Mouse (Mus musculus) hindbrain, postnatal 0 days (tissue): ENCODE data around the gene Myh3. TPM values are rescaled to one million over a fixed set of nuclear protein-coding genes. Genes with fewer than 3 reads are reported as not detected.

Source experiments
- ATAC-seq: fragments of 200-750 bp; cut with Nextera tagmentation; 2 replicates; pipeline ENCODE4 v1.8.0; 2017; ENCODE audit warnings: mild to moderate bottlenecking, moderate TSS enrichment, moderate library complexity
- DNase-seq: peaks from one replicate; pipeline ENCODE4 v3.0.0-alpha.2; 2015; ENCODE audit warnings: low spot score
- H3K27ac ChIP-seq: fragments of 300-500 bp; sonication (generic); 2 replicates; pipeline ENCODE4 v1.5.1; 2014; ENCODE audit warnings: mild to moderate bottlenecking
- H3K27me3 ChIP-seq: fragments of 300-500 bp; sonication (generic); 2 replicates; pipeline ENCODE4 v1.6.1; 2014; ENCODE audit warnings: low read length, mixed read lengths; ENCODE audit not compliant: insufficient read depth
- H3K36me3 ChIP-seq: fragments of 300-500 bp; sonication (generic); 2 replicates; pipeline ENCODE4 v1.6.1; 2014; ENCODE audit warnings: low read length, mixed read lengths; ENCODE audit not compliant: insufficient read depth
- H3K4me1 ChIP-seq: fragments of 300-500 bp; sonication (generic); 2 replicates; pipeline ENCODE4 v1.6.1; 2014; ENCODE audit warnings: antibody characterized with exemption, low read length, mixed read lengths; ENCODE audit not compliant: insufficient read depth
- H3K4me2 ChIP-seq: fragments of 300-500 bp; sonication (generic); 2 replicates; pipeline ENCODE4 v1.6.1; 2014; ENCODE audit warnings: low read depth, mild to moderate bottlenecking, low read length, moderate library complexity, mixed read lengths
- H3K4me3 ChIP-seq: fragments of 300-500 bp; sonication (generic); 2 replicates; pipeline ENCODE4 v1.5.1; 2014; ENCODE audit warnings: low read length
- H3K9ac ChIP-seq: fragments of 300-500 bp; sonication (generic); replicated peaks from 2 replicates; pipeline ENCODE4 v1.6.1; 2014; ENCODE audit warnings: mild to moderate bottlenecking, low read length, moderate library complexity, mixed read lengths
- H3K9me3 ChIP-seq: fragments of 300-500 bp; sonication (generic); 2 replicates; pipeline ENCODE4 v1.6.1; 2016; ENCODE audit warnings: low read length, mixed read lengths
- CTCF ChIP-seq: IDR thresholded peaks from 2 replicates; pipeline ENCODE4 v1.5.1; 2016; ENCODE audit warnings: antibody characterized with exemption, control low read depth, low read depth
- WGBS: fragments of 180-500 bp; shearing (Covaris S2); extraction: QIAGEN DNeasy Blood & Tissue Kit; methylation state at CpG from one replicate; pipeline ENCODE4 v1.1.7; 2014; 5-methylcytosine and 5-hydroxymethylcytosine counted together
- polyA plus RNA-seq: library from polyadenylated mRNA; unstranded; fragments of >200 nt; fragmentation: Nextera tagmentation; extraction: Ambion mirVana; gene quantifications from 2 replicates; pipeline ENCODE4 v1.2.1, GENCODE M21; 2015
- total RNA-seq: library from RNA; depleted of rRNA; stranded (reverse); fragments of >200 nt; gene quantifications from 2 replicates; pipeline ENCODE4 v1.2.3, GENCODE M21; 2014

Myh3 gene
- total and polyA plus RNA-seq, 2 experiments from 2014 or later: 0.25 to 1.1 TPM

- WGBS: 35% methylated on average over 6 of the region's 6 CpGs
- no peak overlapping the region for H3K4me2 ChIP-seq
- no peak overlapping the region for H3K9ac ChIP-seq
- H3K4me3 ChIP-seq: no peak overlapping the region
- DNase-seq: peak; percentile 50
- ATAC-seq: no peak
- H3K27ac ChIP-seq: no peak overlapping the region
- no peaks in the 10 kb centered on the region for H3K9me3 ChIP-seq
- H3K36me3 ChIP-seq: no peaks in the 10 kb centered on the region
- H3K4me1 ChIP-seq: no peaks in the 10 kb centered on the region
- peak; percentile 64 for TF ChIP-seq CTCF
- no peaks in the 10 kb centered on the region for H3K27me3 ChIP-seq
Observed at GRCm38 (mm10) chr11:67100169-67100568, 22.1 kb downstream of the Myh3 start.

DNA sequence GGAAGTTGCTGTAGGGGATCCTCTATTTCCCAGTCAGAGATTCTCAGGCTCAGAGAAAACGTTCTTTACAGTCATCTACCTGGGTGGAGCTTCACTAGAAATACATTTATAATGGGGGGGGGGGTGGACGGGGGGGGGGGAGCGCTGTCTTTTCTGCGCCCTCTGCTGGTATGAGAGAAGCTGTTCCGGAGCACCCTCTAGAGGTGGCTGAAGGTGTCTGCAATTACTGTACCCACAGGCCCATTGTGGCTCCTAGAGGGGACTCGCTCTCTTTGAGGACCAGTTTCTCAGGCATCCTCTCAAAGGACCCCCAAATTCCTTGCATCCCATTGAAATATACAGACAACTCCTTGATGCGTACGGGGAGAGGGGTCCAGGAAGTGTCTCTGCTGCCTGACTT, 23.6 kb downstream of the Myh3 start:
- no peak overlapping the region for H3K9ac ChIP-seq
- DNase-seq: peak; percentile 68
- WGBS: 27% methylated on average over 8 of the region's 8 CpGs

GRCm38 (mm10) chr11:67103256-67103655, 25.2 kb downstream of the Myh3 start:
- Histone ChIP-seq H3K27ac (no peak overlapping the region), H3K36me3 (no peaks in the 10 kb centered on the region), H3K9ac (no peak overlapping the region), H3K4me2 (no peak overlapping the region), H3K27me3 (no peaks in the 10 kb centered on the region), H3K9me3 (no peaks in the 10 kb centered on the region), H3K4me1 (no peaks in the 10 kb centered on the region), H3K4me3 (no peak overlapping the region)
- DNase-seq (no peak), ATAC-seq (no peak)
- no peak for TF ChIP-seq CTCF
- WGBS: 87% methylated on average over 9 of the region's 9 CpGs

More for the DNA sequence above, 23.6 kb downstream of the Myh3 start:
- H3K27ac ChIP-seq: no peak overlapping the region
- H3K36me3 ChIP-seq: no peaks in the 10 kb centered on the region
- TF ChIP-seq CTCF: peak; percentile 75
- no peaks in the 10 kb centered on the region for H3K4me1 ChIP-seq
- H3K27me3 ChIP-seq: no peaks in the 10 kb centered on the region
- no peak overlapping the region for H3K4me3 ChIP-seq
- no peak for ATAC-seq
- H3K9me3 ChIP-seq: no peaks in the 10 kb centered on the region
- H3K4me2 ChIP-seq: no peak overlapping the region

DNA sequence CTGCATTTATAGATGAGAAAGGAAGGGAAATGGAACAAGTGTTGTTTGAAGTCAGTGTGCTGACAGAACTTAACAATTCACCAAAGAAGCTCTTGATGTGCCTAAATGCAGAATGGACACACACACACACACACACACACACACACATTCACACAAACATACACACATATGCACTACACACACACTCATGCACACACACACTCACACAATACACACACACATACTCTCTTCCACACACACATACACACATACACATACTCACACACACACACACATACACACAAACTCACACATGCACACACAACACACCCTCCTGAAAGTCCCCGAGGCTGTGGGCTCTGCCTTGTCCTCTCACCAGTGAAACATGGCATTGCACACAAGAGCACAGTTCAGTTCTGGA, 26.1 kb downstream of the Myh3 start:
- Histone ChIP-seq H3K9me3 (no peaks in the 10 kb centered on the region), H3K4me1 (no peaks in the 10 kb centered on the region), H3K36me3 (no peaks in the 10 kb centered on the region), H3K4me2 (no peak overlapping the region), H3K9ac (no peak overlapping the region), H3K4me3 (no peak overlapping the region), H3K27me3 (no peaks in the 10 kb centered on the region), H3K27ac (no peak overlapping the region)
- no peak for ATAC-seq
- no peak for DNase-seq
- TF ChIP-seq CTCF: no peak
- WGBS: 81% methylated on average over 1 of the region's 1 CpGs

GRCm38 (mm10) chr11:67104714-67105113, 26.6 kb downstream of the Myh3 start:
- Histone ChIP-seq H3K27me3 (no peaks in the 10 kb centered on the region), H3K9ac (no peak overlapping the region), H3K36me3 (no peaks in the 10 kb centered on the region), H3K27ac (no peak overlapping the region), H3K4me3 (no peak overlapping the region), H3K9me3 (no peaks in the 10 kb centered on the region), H3K4me1 (no peaks in the 10 kb centered on the region), H3K4me2 (no peak overlapping the region)
- no peak for TF ChIP-seq CTCF
- 65% methylated on average over 11 of the region's 11 CpGs for WGBS
- DNase-seq (no peak), ATAC-seq (no peak)

- DNase-seq: peak; percentile 31
- 43% methylated on average over 4 of the region's 4 CpGs for WGBS
Observed at GRCm38 (mm10) chr11:67105689-67106088, 27.6 kb downstream of the Myh3 start.

DNA sequence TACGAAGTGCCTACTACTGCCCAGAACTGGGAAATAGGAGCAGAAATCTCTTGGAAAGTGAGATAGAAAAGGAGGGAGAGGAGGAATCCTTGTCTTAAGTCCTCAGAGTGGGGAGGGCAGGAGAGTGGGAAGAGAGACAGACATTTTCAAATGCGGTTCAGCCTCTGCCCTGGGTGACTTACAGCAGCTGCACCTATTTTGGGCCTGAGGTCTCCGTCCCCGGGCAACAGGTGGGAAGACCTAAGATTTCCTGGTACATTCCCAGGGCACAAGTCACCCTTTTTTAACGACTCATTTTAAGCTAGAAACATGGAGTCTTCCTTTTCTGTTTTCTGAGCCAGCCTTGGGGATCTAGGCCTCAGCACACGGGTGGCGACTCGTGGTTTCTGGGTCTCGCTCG, 28.9 kb downstream of the Myh3 start:
- WGBS: 87% methylated on average over 10 of the region's 10 CpGs
- no peak for ATAC-seq
- no peak for TF ChIP-seq CTCF

More at GRCm38 (mm10) chr11:67105689-67106088, 27.6 kb downstream of the Myh3 start:
- ATAC-seq: no peak
- H3K9me3 ChIP-seq: no peaks in the 10 kb centered on the region
- H3K4me1 ChIP-seq: no peaks in the 10 kb centered on the region
- no peak overlapping the region for H3K27ac ChIP-seq
- TF ChIP-seq CTCF: no peak
- no peaks in the 10 kb centered on the region for H3K27me3 ChIP-seq
- no peak overlapping the region for H3K9ac ChIP-seq
- H3K4me3 ChIP-seq: no peak overlapping the region
- H3K4me2 ChIP-seq: no peak overlapping the region
- H3K36me3 ChIP-seq: no peaks in the 10 kb centered on the region

More for the DNA sequence above, 28.9 kb downstream of the Myh3 start:
- Histone ChIP-seq H3K4me2 (no peak overlapping the region), H3K4me3 (no peak overlapping the region), H3K9ac (no peak overlapping the region), H3K27me3 (no peaks in the 10 kb centered on the region), H3K4me1 (no peaks in the 10 kb centered on the region), H3K9me3 (no peaks in the 10 kb centered on the region), H3K27ac (no peak overlapping the region), H3K36me3 (no peaks in the 10 kb centered on the region)
- DNase-seq: no peak
